Mouse (Mus musculus): Measurements from ENCODE around the gene Crx. TPM values are rescaled to one million over a fixed set of nuclear protein-coding genes. Genes with fewer than 3 reads are reported as not detected.
A peak's percentile ranks its signal among the peaks of the same experiment; 100 is the strongest.
"Not testable (repeated sequence)": the region's sequence is repeated elsewhere in the genome, so short reads cannot be mapped to it uniquely, and the experiment has no call there.

Crx gene
- polyA plus RNA-seq, 1 experiment from 2014 or later = not detected

- not testable (repeated sequence) for DNase-seq (ENCODE audit: low spot score); H3K27ac ChIP-seq (replicated peaks; ENCODE audit: low read depth, low read length); H3K27me3 ChIP-seq (replicated peaks; ENCODE audit: control insufficient read depth, insufficient read depth, low read length); H3K9ac ChIP-seq (ENCODE audit: low read depth, low read length); H3K4me3 ChIP-seq (ENCODE audit: low read depth, low read length); H3K4me1 ChIP-seq (ENCODE audit: control insufficient read depth, insufficient read depth, low read length); H3K9me3 ChIP-seq (ENCODE audit: control insufficient read depth, low read length); ATAC-seq (ENCODE audit: low read depth); H3K4me2 ChIP-seq (ENCODE audit: low read depth, low read length)
- whole genome bisulfite sequencing = 95% methylated on average over 4 of the region's 4 CpGs
- H3K36me3 ChIP-seq (ENCODE audit: control insufficient read depth, insufficient read depth, low read length) = peaks cover 37% of the 10 kb centered on the region
Observed at GRCm38 (mm10) chr7:15915695-15916094, 35.9 kb upstream of the Crx start.

- no peak overlapping the region for H3K4me2 ChIP-seq (ENCODE audit: low read depth, low read length)
- 88% methylated on average over 2 of the region's 2 CpGs for WGBS
Observed at GRCm38 (mm10) chr7:15914751-15915150, 35.0 kb upstream of the Crx start.

GRCm38 (mm10) chr7:15914252-15914651, 34.5 kb upstream of the Crx start:
- H3K4me1 ChIP-seq (ENCODE audit: control insufficient read depth, insufficient read depth, low read length) = no peaks in the 10 kb centered on the region
- DNase-seq (ENCODE audit: low spot score) = no peak

More at GRCm38 (mm10) chr7:15914751-15915150, 35.0 kb upstream of the Crx start:
- ATAC-seq (ENCODE audit: low read depth) (no peak), DNase-seq (ENCODE audit: low spot score) (no peak)
- H3K27ac ChIP-seq (replicated peaks; ENCODE audit: low read depth, low read length) = no peak overlapping the region
- H3K27me3 ChIP-seq (replicated peaks; ENCODE audit: control insufficient read depth, insufficient read depth, low read length) = no peaks in the 10 kb centered on the region
- no peak overlapping the region for H3K4me3 ChIP-seq (ENCODE audit: low read depth, low read length)
- no peaks in the 10 kb centered on the region for H3K9me3 ChIP-seq (ENCODE audit: control insufficient read depth, low read length)
- H3K36me3 ChIP-seq (ENCODE audit: control insufficient read depth, insufficient read depth, low read length) = peaks cover 30% of the 10 kb centered on the region
- no peak overlapping the region for H3K9ac ChIP-seq (ENCODE audit: low read depth, low read length)
- H3K4me1 ChIP-seq (ENCODE audit: control insufficient read depth, insufficient read depth, low read length) = no peaks in the 10 kb centered on the region

GRCm38 (mm10) chr7:15912183-15912582, 32.4 kb upstream of the Crx start:
- Histone ChIP-seq H3K4me3 (ENCODE audit: low read depth, low read length) (no peak overlapping the region), H3K4me1 (ENCODE audit: control insufficient read depth, insufficient read depth, low read length) (no peaks in the 10 kb centered on the region), H3K9ac (ENCODE audit: low read depth, low read length) (no peak overlapping the region), H3K27me3 (replicated peaks; ENCODE audit: control insufficient read depth, insufficient read depth, low read length) (no peaks in the 10 kb centered on the region), H3K4me2 (ENCODE audit: low read depth, low read length) (no peak overlapping the region), H3K36me3 (ENCODE audit: control insufficient read depth, insufficient read depth, low read length) (peaks cover 8% of the 10 kb centered on the region), H3K27ac (replicated peaks; ENCODE audit: low read depth, low read length) (no peak overlapping the region), H3K9me3 (ENCODE audit: control insufficient read depth, low read length) (no peaks in the 10 kb centered on the region)
- 1% methylated on average over 4 of the region's 4 CpGs for WGBS
- ATAC-seq (ENCODE audit: low read depth) = peak; percentile 62; the same call in 1 of the 2 replicates
- DNase-seq (ENCODE audit: low spot score) = peak; percentile 86

More at GRCm38 (mm10) chr7:15914252-15914651, 34.5 kb upstream of the Crx start:
- Histone ChIP-seq H3K27me3 (replicated peaks; ENCODE audit: control insufficient read depth, insufficient read depth, low read length) (no peaks in the 10 kb centered on the region), H3K36me3 (ENCODE audit: control insufficient read depth, insufficient read depth, low read length) (peaks cover 25% of the 10 kb centered on the region), H3K4me3 (ENCODE audit: low read depth, low read length) (no peak overlapping the region), H3K27ac (replicated peaks; ENCODE audit: low read depth, low read length) (no peak overlapping the region), H3K4me2 (ENCODE audit: low read depth, low read length) (no peak overlapping the region), H3K9me3 (ENCODE audit: control insufficient read depth, low read length) (no peaks in the 10 kb centered on the region), H3K9ac (ENCODE audit: low read depth, low read length) (no peak overlapping the region)
- 29% methylated on average over 2 of the region's 2 CpGs for WGBS
- ATAC-seq (ENCODE audit: low read depth) = no peak

- H3K9ac ChIP-seq (ENCODE audit: low read depth, low read length) = no peak overlapping the region
- no peak overlapping the region for H3K4me3 ChIP-seq (ENCODE audit: low read depth, low read length)
- H3K9me3 ChIP-seq (ENCODE audit: control insufficient read depth, low read length) = no peaks in the 10 kb centered on the region
- H3K4me1 ChIP-seq (ENCODE audit: control insufficient read depth, insufficient read depth, low read length) = no peaks in the 10 kb centered on the region
- no peak overlapping the region for H3K4me2 ChIP-seq (ENCODE audit: low read depth, low read length)
- no peaks in the 10 kb centered on the region for H3K36me3 ChIP-seq (ENCODE audit: control insufficient read depth, insufficient read depth, low read length)
- WGBS = 75% methylated on average over 5 of the region's 5 CpGs
- no peaks in the 10 kb centered on the region for H3K27me3 ChIP-seq (replicated peaks; ENCODE audit: control insufficient read depth, insufficient read depth, low read length)
- H3K27ac ChIP-seq (replicated peaks; ENCODE audit: low read depth, low read length) = no peak overlapping the region
- ATAC-seq (ENCODE audit: low read depth) = no peak
- DNase-seq (ENCODE audit: low spot score) = no peak
Observed at GRCm38 (mm10) chr7:15910521-15910920, 30.8 kb upstream of the Crx start.

- Histone ChIP-seq H3K4me2 (ENCODE audit: low read depth, low read length) (no peak overlapping the region), H3K27ac (replicated peaks; ENCODE audit: low read depth, low read length) (no peak overlapping the region), H3K36me3 (ENCODE audit: control insufficient read depth, insufficient read depth, low read length) (no peaks in the 10 kb centered on the region), H3K4me3 (ENCODE audit: low read depth, low read length) (no peak overlapping the region), H3K9me3 (ENCODE audit: control insufficient read depth, low read length) (no peaks in the 10 kb centered on the region), H3K9ac (ENCODE audit: low read depth, low read length) (no peak overlapping the region), H3K4me1 (ENCODE audit: control insufficient read depth, insufficient read depth, low read length) (no peaks in the 10 kb centered on the region), H3K27me3 (replicated peaks; ENCODE audit: control insufficient read depth, insufficient read depth, low read length) (no peaks in the 10 kb centered on the region)
- ATAC-seq (ENCODE audit: low read depth) (no peak), DNase-seq (ENCODE audit: low spot score) (no peak)
- 71% methylated on average over 8 of the region's 8 CpGs for WGBS
Observed at GRCm38 (mm10) chr7:15907971-15908590, 28.3 kb upstream of the Crx start.

- H3K27ac ChIP-seq (replicated peaks; ENCODE audit: low read depth, low read length) = no peak overlapping the region
- WGBS = 91% methylated on average over 1 of the region's 1 CpGs
Observed at GRCm38 (mm10) chr7:15906602-15907001, 26.8 kb upstream of the Crx start.

GRCm38 (mm10) chr7:15905861-15906260, 26.1 kb upstream of the Crx start:
- H3K4me1 ChIP-seq (ENCODE audit: control insufficient read depth, insufficient read depth, low read length) = no peaks in the 10 kb centered on the region
- H3K4me3 ChIP-seq (ENCODE audit: low read depth, low read length) = no peak overlapping the region
- H3K27ac ChIP-seq (replicated peaks; ENCODE audit: low read depth, low read length) = no peak overlapping the region
- 66% methylated on average over 7 of the region's 7 CpGs for WGBS
- ATAC-seq (ENCODE audit: low read depth) (no peak), DNase-seq (ENCODE audit: low spot score) (no peak)
- no peak overlapping the region for H3K4me2 ChIP-seq (ENCODE audit: low read depth, low read length)
- H3K9me3 ChIP-seq (ENCODE audit: control insufficient read depth, low read length) = no peaks in the 10 kb centered on the region
- no peaks in the 10 kb centered on the region for H3K36me3 ChIP-seq (ENCODE audit: control insufficient read depth, insufficient read depth, low read length)
- H3K9ac ChIP-seq (ENCODE audit: low read depth, low read length) = no peak overlapping the region
- no peaks in the 10 kb centered on the region for H3K27me3 ChIP-seq (replicated peaks; ENCODE audit: control insufficient read depth, insufficient read depth, low read length)

More at GRCm38 (mm10) chr7:15906602-15907001, 26.8 kb upstream of the Crx start:
- Histone ChIP-seq H3K4me2 (ENCODE audit: low read depth, low read length) (no peak overlapping the region), H3K36me3 (ENCODE audit: control insufficient read depth, insufficient read depth, low read length) (no peaks in the 10 kb centered on the region), H3K9ac (ENCODE audit: low read depth, low read length) (no peak overlapping the region), H3K9me3 (ENCODE audit: control insufficient read depth, low read length) (no peaks in the 10 kb centered on the region), H3K4me1 (ENCODE audit: control insufficient read depth, insufficient read depth, low read length) (no peaks in the 10 kb centered on the region), H3K27me3 (replicated peaks; ENCODE audit: control insufficient read depth, insufficient read depth, low read length) (no peaks in the 10 kb centered on the region), H3K4me3 (ENCODE audit: low read depth, low read length) (no peak overlapping the region)
- ATAC-seq (ENCODE audit: low read depth) = no peak
- DNase-seq (ENCODE audit: low spot score) = no peak

GRCm38 (mm10) chr7:15901366-15902048, 21.7 kb upstream of the Crx start:
- Histone ChIP-seq H3K27me3 (replicated peaks; ENCODE audit: control insufficient read depth, insufficient read depth, low read length) (no peaks in the 10 kb centered on the region), H3K27ac (replicated peaks; ENCODE audit: low read depth, low read length) (no peak overlapping the region), H3K4me3 (ENCODE audit: low read depth, low read length) (no peak overlapping the region), H3K9me3 (ENCODE audit: control insufficient read depth, low read length) (no peaks in the 10 kb centered on the region), H3K4me2 (ENCODE audit: low read depth, low read length) (no peak overlapping the region), H3K9ac (ENCODE audit: low read depth, low read length) (no peak overlapping the region), H3K36me3 (ENCODE audit: control insufficient read depth, insufficient read depth, low read length) (no peaks in the 10 kb centered on the region), H3K4me1 (ENCODE audit: control insufficient read depth, insufficient read depth, low read length) (no peaks in the 10 kb centered on the region)
- DNase-seq (ENCODE audit: low spot score) (no peak), ATAC-seq (ENCODE audit: low read depth) (no peak)
- WGBS = 77% methylated on average over 9 of the region's 9 CpGs
